Mouse (Mus musculus) midbrain, embryonic 14.5 days (tissue): ENCODE data around the gene Gm42417. TPM values are rescaled to one million over a fixed set of nuclear protein-coding genes. Genes with fewer than 3 reads are reported as not detected.

ENCODE experiments used
- ATAC-seq: fragments of 200-750 bp; cut with Nextera tagmentation; 2 replicates; pipeline ENCODE4 v1.8.0; 2017; ENCODE audit warnings: moderate number of reproducible peaks, moderate library complexity; ENCODE audit not compliant: low FRiP score, low TSS enrichment
- DNase-seq: peaks from one replicate; pipeline ENCODE4 v3.0.0-alpha.2; 2015
- H3K27ac ChIP-seq: fragments of 300-500 bp; sonication (generic); replicated peaks from 2 replicates; pipeline ENCODE4 v1.5.1; 2014; ENCODE audit warnings: mild to moderate bottlenecking, low read depth, low read length, moderate library complexity
- H3K27me3 ChIP-seq: fragments of 300-500 bp; sonication (generic); 2 replicates; pipeline ENCODE4 v1.6.1; 2014; ENCODE audit warnings: low read length, control low read depth, mixed read lengths; ENCODE audit not compliant: control insufficient read depth, insufficient read depth
- H3K36me3 ChIP-seq: fragments of 300-500 bp; sonication (generic); 2 replicates; pipeline ENCODE4 v1.6.1; 2014; ENCODE audit warnings: low read length, control low read depth; ENCODE audit not compliant: control insufficient read depth, insufficient read depth
- H3K4me1 ChIP-seq: fragments of 300-500 bp; sonication (generic); 2 replicates; pipeline ENCODE4 v1.6.1; 2014; ENCODE audit warnings: mild to moderate bottlenecking, antibody characterized with exemption, low read length, control low read depth; ENCODE audit not compliant: control insufficient read depth, insufficient read depth
- H3K4me2 ChIP-seq: fragments of 300-500 bp; sonication (generic); 2 replicates; pipeline ENCODE4 v1.6.1; 2014; ENCODE audit warnings: mild to moderate bottlenecking, low read length, moderate library complexity
- H3K4me3 ChIP-seq: fragments of 300-500 bp; sonication (generic); replicated peaks from 2 replicates; pipeline ENCODE4 v1.5.1; 2014; ENCODE audit warnings: low read depth, low read length
- H3K9ac ChIP-seq: fragments of 300-500 bp; sonication (generic); replicated peaks from 2 replicates; pipeline ENCODE4 v1.6.1; 2014; ENCODE audit warnings: mild to moderate bottlenecking, low read length, moderate library complexity
- H3K9me3 ChIP-seq: fragments of 300-500 bp; sonication (generic); 2 replicates; pipeline ENCODE4 v1.6.1; 2016; ENCODE audit warnings: low read length, control low read depth, mixed read lengths; ENCODE audit not compliant: control insufficient read depth
- WGBS: fragments of 180-500 bp; shearing (Covaris S2); extraction: QIAGEN DNeasy Blood & Tissue Kit; methylation state at CpG from one replicate; pipeline ENCODE4 v1.1.7; 2014; 5-methylcytosine and 5-hydroxymethylcytosine counted together
- polyA plus RNA-seq: library from polyadenylated mRNA; unstranded; fragments of >200 nt; fragmentation: Nextera tagmentation; extraction: Ambion mirVana; gene quantifications from 2 replicates; pipeline ENCODE4 v1.2.1, GENCODE M21; 2014

Gene Gm42417
- not detected in 2 replicates for polyA plus RNA-seq

DNA sequence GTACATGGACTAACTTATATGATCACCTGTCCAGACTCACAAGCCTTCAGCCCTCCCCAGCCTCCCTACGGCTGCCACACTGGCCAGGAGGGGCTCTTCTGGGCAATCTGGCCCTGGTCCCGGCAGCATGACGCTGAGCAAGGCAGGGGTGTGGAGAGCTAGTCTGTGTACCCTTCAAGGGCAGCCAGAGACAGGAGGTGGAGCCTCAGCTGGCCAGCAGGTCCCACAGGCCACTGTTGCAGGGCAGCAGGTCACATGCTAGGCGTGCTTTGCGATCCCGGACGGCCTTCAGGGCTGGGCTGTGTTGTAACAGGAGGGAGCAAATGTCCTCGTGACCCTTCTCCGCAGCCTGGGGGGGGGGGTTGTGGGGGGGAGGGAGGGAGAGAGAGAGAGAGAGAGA, at the start of gene Gm42417:
Gm42417 (minus strand) TSS at position 244 of the 400 bp plus-strand sequence.
- Histone ChIP-seq H3K4me3 (no peak within 1 kb of the TSS), H3K27ac (no peak within 1 kb of the TSS), H3K9me3 (no peaks in the 10 kb centered on the region), H3K9ac (no peak within 1 kb of the TSS), H3K4me1 (no peaks in the 10 kb centered on the region), H3K36me3 (peaks cover 35% of the 10 kb centered on the region), H3K4me2 (no peak within 1 kb of the TSS), H3K27me3 (no peaks in the 10 kb centered on the region)
- ATAC-seq (peak; percentile 18; the same call in 1 of the 2 replicates), DNase-seq (no peak)
- WGBS, result 65% methylated on average over 9 of the region's 9 CpGs

DNA sequence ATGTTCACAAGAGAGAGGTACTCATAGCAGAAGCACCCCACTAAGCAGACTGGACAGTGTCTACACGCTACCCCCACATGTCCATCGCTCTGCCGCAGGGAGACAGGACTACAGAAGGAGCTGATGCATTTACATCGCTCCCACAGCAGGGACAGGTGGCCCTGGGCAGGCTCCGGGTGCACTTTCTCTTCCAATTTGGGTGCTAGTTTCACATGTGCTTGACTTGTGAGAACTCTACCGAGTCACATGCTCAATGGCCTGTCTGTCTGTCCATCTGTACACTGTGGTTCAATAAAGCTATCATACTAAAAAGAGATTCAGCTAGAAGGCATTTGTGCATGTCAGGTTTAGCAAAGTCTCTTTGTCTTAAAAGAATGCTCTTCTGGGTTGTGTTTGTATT, 48.6 kb upstream of the Gm42417 start:
- 87% methylated on average over 6 of the region's 6 CpGs for WGBS
- no peak for DNase-seq
- no peaks in the 10 kb centered on the region for H3K36me3 ChIP-seq
- H3K4me2 ChIP-seq, result no peak overlapping the region
- no peak for ATAC-seq
- no peak overlapping the region for H3K4me3 ChIP-seq
- H3K9ac ChIP-seq, result no peak overlapping the region
- H3K4me1 ChIP-seq, result 0 out of 2 replicates have a peak, but pooled peaks cover 5% of the 10 kb centered on the region
- no peak overlapping the region for H3K27ac ChIP-seq
- no peaks in the 10 kb centered on the region for H3K27me3 ChIP-seq
- no peaks in the 10 kb centered on the region for H3K9me3 ChIP-seq

GRCm38 (mm10) chr1:36586288-36586687, 47.1 kb upstream of the Gm42417 start:
- Histone ChIP-seq H3K27me3 (no peaks in the 10 kb centered on the region), H3K27ac (no peak overlapping the region), H3K4me2 (no peak overlapping the region), H3K4me3 (no peak overlapping the region), H3K9ac (no peak overlapping the region), H3K4me1 (peaks cover 6% of the 10 kb centered on the region; the same call in 1 of the 2 replicates), H3K36me3 (no peaks in the 10 kb centered on the region), H3K9me3 (no peaks in the 10 kb centered on the region)
- WGBS, result 47% methylated on average over 4 of the region's 4 CpGs
- ATAC-seq (no peak), DNase-seq (no peak)

DNA sequence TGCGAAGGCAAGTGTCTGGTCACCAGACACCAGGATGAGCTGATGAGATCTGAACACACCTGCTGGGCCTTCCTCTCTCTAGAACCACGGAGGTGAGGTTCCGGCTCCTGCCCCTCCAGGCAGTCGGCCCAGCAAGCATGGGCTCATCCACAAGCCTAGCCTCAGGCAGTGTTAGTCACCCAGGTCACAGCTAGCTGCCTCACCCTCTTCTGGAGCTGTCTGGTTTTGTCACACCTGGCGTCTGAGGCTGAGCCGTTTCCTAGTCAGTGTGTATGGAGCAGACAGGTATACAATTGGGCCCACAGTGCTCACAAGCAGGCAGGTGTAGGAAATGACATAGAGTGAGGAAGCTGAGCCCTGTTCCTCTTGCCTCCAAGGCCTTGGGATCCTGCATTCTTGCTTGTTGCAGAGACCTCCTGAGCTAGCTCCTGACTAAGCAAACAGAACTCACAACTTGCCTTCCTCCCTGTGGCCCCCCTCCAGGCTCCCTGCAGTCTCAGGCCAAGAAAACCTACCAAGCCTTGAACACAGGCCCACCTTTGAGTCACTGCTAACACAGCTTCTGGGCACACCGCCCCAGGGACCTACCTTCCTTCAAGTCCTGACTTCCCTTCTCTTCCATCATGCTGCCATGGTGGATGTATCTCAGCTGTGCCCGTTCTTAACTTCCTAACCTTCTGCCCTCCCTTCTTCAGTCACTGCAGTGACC, 44.3 kb upstream of the Gm42417 start:
- no peak for ATAC-seq
- Histone ChIP-seq H3K36me3 (no peaks in the 10 kb centered on the region), H3K27me3 (no peaks in the 10 kb centered on the region), H3K9me3 (no peaks in the 10 kb centered on the region), H3K27ac (no peak overlapping the region), H3K4me3 (no peak overlapping the region), H3K4me1 (peaks cover 22% of the 10 kb centered on the region), H3K9ac (no peak overlapping the region), H3K4me2 (no peak overlapping the region)
- WGBS, result 82% methylated on average over 8 of the region's 8 CpGs
- DNase-seq, result no peak

- 74% methylated on average over 8 of the region's 8 CpGs for whole genome bisulfite sequencing
- H3K4me3 ChIP-seq, result no peak overlapping the region
- no peaks in the 10 kb centered on the region for H3K36me3 ChIP-seq
- peaks cover 19% of the 10 kb centered on the region for H3K4me1 ChIP-seq
- ATAC-seq (no peak), DNase-seq (no peak)
- H3K4me2 ChIP-seq, result no peak overlapping the region
- H3K9me3 ChIP-seq, result no peaks in the 10 kb centered on the region
- H3K27me3 ChIP-seq, result no peaks in the 10 kb centered on the region
- no peak overlapping the region for H3K9ac ChIP-seq
- H3K27ac ChIP-seq, result no peak overlapping the region
These were observed 43.0 kb upstream of the Gm42417 start for GRCm38 (mm10) chr1:36582211-36582610.

- DNase-seq, result no peak
- Histone ChIP-seq H3K27ac (peak overlapping the region; percentile 80), H3K4me2 (no peak overlapping the region), H3K4me1 (peaks cover 19% of the 10 kb centered on the region), H3K27me3 (no peaks in the 10 kb centered on the region), H3K4me3 (no peak overlapping the region), H3K36me3 (no peaks in the 10 kb centered on the region), H3K9me3 (no peaks in the 10 kb centered on the region), H3K9ac (no peak overlapping the region)
- no peak for ATAC-seq
- 48% methylated on average over 5 of the region's 5 CpGs for WGBS
These were observed 42.0 kb upstream of the Gm42417 start for GRCm38 (mm10) chr1:36581260-36581659.

- DNase-seq (peak; percentile 75), ATAC-seq (peak; percentile 83)
- peak overlapping the region; percentile 43 for H3K9ac ChIP-seq
- H3K4me1 ChIP-seq, result peaks cover 19% of the 10 kb centered on the region
- H3K4me2 ChIP-seq, result peak overlapping the region; percentile 24
- H3K27ac ChIP-seq, result peak overlapping the region; percentile 80
- H3K9me3 ChIP-seq, result no peaks in the 10 kb centered on the region
- no peaks in the 10 kb centered on the region for H3K27me3 ChIP-seq
- H3K36me3 ChIP-seq, result no peaks in the 10 kb centered on the region
- 2% methylated on average over 17 of the region's 17 CpGs for WGBS
- H3K4me3 ChIP-seq, result no peak overlapping the region; the same call in 1 of the 2 replicates
These were observed 41.4 kb upstream of the Gm42417 start for GRCm38 (mm10) chr1:36580384-36581207.

GRCm38 (mm10) chr1:36579974-36580383, 40.8 kb upstream of the Gm42417 start:
- H3K9me3 ChIP-seq, result no peaks in the 10 kb centered on the region
- H3K9ac ChIP-seq, result peak overlapping the region; percentile 43; the same call in 1 of the 2 replicates
- no peaks in the 10 kb centered on the region for H3K27me3 ChIP-seq
- no peak overlapping the region for H3K4me3 ChIP-seq
- DNase-seq, result no peak
- H3K36me3 ChIP-seq, result no peaks in the 10 kb centered on the region
- peak overlapping the region; percentile 24 for H3K4me2 ChIP-seq
- peak; percentile 42 for ATAC-seq
- H3K27ac ChIP-seq, result peak overlapping the region; percentile 80
- 16% methylated on average over 6 of the region's 6 CpGs for WGBS
- H3K4me1 ChIP-seq, result peaks cover 19% of the 10 kb centered on the region
